Mouse (Mus musculus): ENCODE measurements around the gene Serpinf2. TPM values are rescaled to one million over a fixed set of nuclear protein-coding genes. Genes with fewer than 3 reads are reported as not detected.

Serpinf2 gene
- polyA plus RNA-seq, 1 experiment from 2014 or later = not detected

DNA sequence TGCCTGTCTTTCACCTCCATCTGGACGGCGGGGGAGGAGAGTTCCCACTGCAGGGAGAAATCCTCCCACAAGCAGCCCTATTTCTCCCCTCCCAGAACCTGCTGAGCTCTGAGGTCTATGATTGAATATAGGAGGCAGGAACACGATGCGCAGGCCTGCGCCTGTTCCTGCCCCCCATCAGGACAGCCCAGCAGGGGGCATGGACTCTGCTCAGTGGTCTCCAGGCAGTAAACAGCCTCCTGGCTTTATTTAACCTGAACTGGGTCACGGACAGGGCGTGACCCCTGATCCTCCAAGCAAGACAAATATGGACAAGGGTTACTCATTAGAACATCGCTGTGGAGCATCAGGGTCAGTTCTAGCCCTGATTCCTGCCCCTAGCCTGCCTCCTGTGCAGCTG is 4.3 kb upstream of the Serpinf2 start:
- no peak overlapping the region for H3K27ac ChIP-seq (ENCODE audit: low read depth, low read length)
- no peak overlapping the region; the same call in 1 of the 2 replicates for H3K9ac ChIP-seq (ENCODE audit: low read length)
- 46% methylated on average over 8 of the region's 8 CpGs for WGBS
- no peaks in the 10 kb centered on the region for H3K36me3 ChIP-seq (ENCODE audit: control insufficient read depth, insufficient read depth, low read length)
- H3K4me3 ChIP-seq (ENCODE audit: low read depth, low read length) = no peak overlapping the region
- H3K4me2 ChIP-seq = no peak overlapping the region
- no peaks in the 10 kb centered on the region for H3K27me3 ChIP-seq (ENCODE audit: control insufficient read depth, insufficient read depth, low read length)
- no peaks in the 10 kb centered on the region for H3K9me3 ChIP-seq (ENCODE audit: control insufficient read depth, low read length)
- ATAC-seq (ENCODE audit: low FRiP score) = no peak
- no peaks in the 10 kb centered on the region for H3K4me1 ChIP-seq (ENCODE audit: control insufficient read depth, insufficient read depth, low read length)
- no peak for DNase-seq (ENCODE audit: low spot score, missing footprints)

DNA sequence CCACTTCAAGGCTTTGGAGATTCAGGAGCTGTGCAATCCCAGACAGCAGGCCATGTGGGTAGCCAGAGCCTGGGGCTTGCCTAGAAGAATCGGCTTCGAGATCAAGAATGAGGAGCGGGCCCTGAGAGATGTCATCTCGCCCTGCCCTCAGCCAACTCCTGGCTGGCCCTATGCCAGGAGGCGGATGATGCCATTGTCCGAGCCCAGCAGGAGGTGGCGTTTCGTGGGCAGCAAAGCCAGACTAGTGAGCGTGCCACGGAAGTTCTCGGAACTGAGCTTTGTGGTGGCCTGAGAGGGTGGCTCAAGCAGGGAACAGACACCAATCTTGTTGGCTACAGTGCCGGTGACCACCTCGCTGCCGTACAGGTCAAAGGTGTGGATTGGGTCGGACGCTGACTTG is 2.2 kb upstream of the Serpinf2 start:
- Histone ChIP-seq H3K4me1 (ENCODE audit: control insufficient read depth, insufficient read depth, low read length) (no peaks in the 10 kb centered on the region), H3K27ac (ENCODE audit: low read depth, low read length) (no peak overlapping the region), H3K4me2 (no peak overlapping the region), H3K36me3 (ENCODE audit: control insufficient read depth, insufficient read depth, low read length) (no peaks in the 10 kb centered on the region), H3K9ac (ENCODE audit: low read length) (no peak overlapping the region), H3K27me3 (ENCODE audit: control insufficient read depth, insufficient read depth, low read length) (no peaks in the 10 kb centered on the region), H3K4me3 (ENCODE audit: low read depth, low read length) (no peak overlapping the region), H3K9me3 (ENCODE audit: control insufficient read depth, low read length) (no peaks in the 10 kb centered on the region)
- DNase-seq (ENCODE audit: low spot score, missing footprints) (peak; percentile 65), ATAC-seq (ENCODE audit: low FRiP score) (no peak)
- 86% methylated on average over 16 of the region's 16 CpGs for WGBS

DNA sequence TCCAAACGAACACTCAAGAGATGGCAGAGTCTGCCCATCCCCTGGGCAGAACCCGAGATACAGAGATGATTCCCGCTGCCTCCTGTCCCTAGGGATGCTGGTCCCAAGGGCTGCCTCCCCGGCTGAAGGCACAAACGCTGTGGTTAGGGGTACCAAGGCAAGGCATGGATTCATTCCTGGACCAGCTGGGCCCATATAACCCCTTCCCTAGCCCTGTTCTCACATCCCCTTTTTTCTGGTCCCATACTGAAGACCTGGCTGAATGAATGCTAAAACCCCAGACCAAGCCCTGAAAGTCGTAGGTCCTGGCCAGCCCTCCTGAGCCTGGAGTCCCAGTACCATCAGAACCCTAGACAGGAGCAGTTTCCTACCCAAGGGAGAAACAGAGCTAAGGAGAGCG is 1.6 kb upstream of the Serpinf2 start:
- no peak overlapping the region for H3K27ac ChIP-seq (ENCODE audit: low read depth, low read length)
- ATAC-seq (ENCODE audit: low FRiP score) (no peak), DNase-seq (ENCODE audit: low spot score, missing footprints) (peak; percentile 17)
- no peaks in the 10 kb centered on the region for H3K36me3 ChIP-seq (ENCODE audit: control insufficient read depth, insufficient read depth, low read length)
- H3K4me3 ChIP-seq (ENCODE audit: low read depth, low read length) = no peak overlapping the region
- H3K4me1 ChIP-seq (ENCODE audit: control insufficient read depth, insufficient read depth, low read length) = no peaks in the 10 kb centered on the region
- WGBS = 90% methylated on average over 7 of the region's 7 CpGs
- no peaks in the 10 kb centered on the region for H3K9me3 ChIP-seq (ENCODE audit: control insufficient read depth, low read length)
- no peak overlapping the region for H3K4me2 ChIP-seq
- no peaks in the 10 kb centered on the region for H3K27me3 ChIP-seq (ENCODE audit: control insufficient read depth, insufficient read depth, low read length)
- H3K9ac ChIP-seq (ENCODE audit: low read length) = no peak overlapping the region

DNA sequence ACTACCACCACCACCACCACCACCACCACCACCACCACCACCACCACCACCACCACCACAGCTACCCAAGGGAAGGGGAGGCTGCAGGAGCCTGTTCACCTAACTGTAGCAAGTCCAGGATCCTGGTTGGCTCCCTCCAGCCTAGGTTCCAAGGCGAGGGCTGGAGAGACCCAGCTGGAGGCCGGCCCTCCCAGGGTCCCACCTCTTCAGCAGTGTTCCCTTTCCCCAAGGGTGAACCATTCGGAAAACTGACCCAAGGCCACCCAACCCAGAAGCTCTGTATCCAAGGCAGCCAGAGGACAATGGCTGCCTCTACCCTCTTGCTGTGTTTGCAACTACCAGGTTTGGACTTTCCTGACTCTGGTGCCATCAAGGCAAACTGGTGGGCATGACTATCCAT is 560 bp upstream of the Serpinf2 start:
- Histone ChIP-seq H3K9me3 (ENCODE audit: control insufficient read depth, low read length) (no peaks in the 10 kb centered on the region), H3K36me3 (ENCODE audit: control insufficient read depth, insufficient read depth, low read length) (no peaks in the 10 kb centered on the region), H3K27me3 (ENCODE audit: control insufficient read depth, insufficient read depth, low read length) (no peaks in the 10 kb centered on the region), H3K4me2 (no peak overlapping the region), H3K4me1 (ENCODE audit: control insufficient read depth, insufficient read depth, low read length) (no peaks in the 10 kb centered on the region), H3K9ac (ENCODE audit: low read length) (no peak overlapping the region), H3K27ac (ENCODE audit: low read depth, low read length) (no peak overlapping the region), H3K4me3 (ENCODE audit: low read depth, low read length) (no peak overlapping the region)
- ATAC-seq (ENCODE audit: low FRiP score) = no peak
- DNase-seq (ENCODE audit: low spot score, missing footprints) = no peak
- 95% methylated on average over 3 of the region's 3 CpGs for WGBS

DNA sequence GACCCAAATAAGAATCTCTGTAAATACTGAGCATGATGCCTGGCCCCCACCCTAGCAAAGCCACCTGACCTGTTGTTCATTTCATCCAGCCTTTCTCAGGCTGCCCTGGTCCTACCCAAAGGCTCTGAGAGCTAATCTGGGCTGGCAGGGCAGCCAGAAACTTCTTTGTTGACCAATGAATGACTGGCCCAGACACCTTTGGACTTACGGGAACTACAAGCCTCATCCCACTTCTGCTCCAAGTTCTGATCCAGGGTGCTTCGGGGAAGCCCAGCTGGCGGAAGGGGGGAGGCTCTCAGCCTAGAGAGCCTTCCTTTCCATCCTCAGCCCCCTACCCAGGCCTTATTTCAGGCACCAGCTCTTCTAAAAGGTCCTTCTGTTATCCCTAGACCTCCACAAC is 587 bp downstream of the Serpinf2 start:
- Histone ChIP-seq H3K27me3 (ENCODE audit: control insufficient read depth, insufficient read depth, low read length) (no peaks in the 10 kb centered on the region), H3K4me1 (ENCODE audit: control insufficient read depth, insufficient read depth, low read length) (no peaks in the 10 kb centered on the region), H3K4me2 (no peak overlapping the region), H3K9me3 (ENCODE audit: control insufficient read depth, low read length) (no peaks in the 10 kb centered on the region), H3K4me3 (ENCODE audit: low read depth, low read length) (no peak overlapping the region), H3K9ac (ENCODE audit: low read length) (no peak overlapping the region), H3K27ac (ENCODE audit: low read depth, low read length) (no peak overlapping the region), H3K36me3 (ENCODE audit: control insufficient read depth, insufficient read depth, low read length) (no peaks in the 10 kb centered on the region)
- WGBS = 88% methylated on average over 3 of the region's 3 CpGs
- DNase-seq (ENCODE audit: low spot score, missing footprints) = peak; percentile 35
- no peak for ATAC-seq (ENCODE audit: low FRiP score)

DNA sequence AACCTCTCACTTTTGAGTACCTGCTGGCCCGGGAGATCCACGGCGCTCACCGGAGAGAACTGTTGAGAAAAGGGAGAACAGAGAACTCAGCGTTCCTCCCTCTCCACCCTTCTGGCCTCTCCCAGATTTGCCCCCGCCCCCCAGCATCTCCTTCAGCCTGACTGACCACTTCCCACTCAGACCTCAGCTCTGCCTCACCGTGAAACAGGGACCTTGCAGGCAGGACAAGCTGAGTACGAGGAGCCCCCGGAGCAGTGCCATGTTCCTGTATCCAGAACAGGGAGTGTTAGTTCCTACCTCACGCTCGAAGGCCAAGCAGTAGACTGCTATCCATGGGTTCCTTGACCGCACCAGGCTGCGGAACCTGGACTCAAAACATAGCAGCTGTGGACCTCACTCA is 1.2 kb downstream of the Serpinf2 start:
- Histone ChIP-seq H3K27me3 (ENCODE audit: control insufficient read depth, insufficient read depth, low read length) (no peaks in the 10 kb centered on the region), H3K4me3 (ENCODE audit: low read depth, low read length) (no peak overlapping the region), H3K9ac (ENCODE audit: low read length) (no peak overlapping the region), H3K27ac (ENCODE audit: low read depth, low read length) (no peak overlapping the region), H3K4me2 (no peak overlapping the region), H3K9me3 (ENCODE audit: control insufficient read depth, low read length) (no peaks in the 10 kb centered on the region), H3K36me3 (ENCODE audit: control insufficient read depth, insufficient read depth, low read length) (no peaks in the 10 kb centered on the region), H3K4me1 (ENCODE audit: control insufficient read depth, insufficient read depth, low read length) (no peaks in the 10 kb centered on the region)
- 81% methylated on average over 12 of the region's 13 CpGs for WGBS
- no peak for ATAC-seq (ENCODE audit: low FRiP score)
- DNase-seq (ENCODE audit: low spot score, missing footprints) = peak; percentile 35

DNA sequence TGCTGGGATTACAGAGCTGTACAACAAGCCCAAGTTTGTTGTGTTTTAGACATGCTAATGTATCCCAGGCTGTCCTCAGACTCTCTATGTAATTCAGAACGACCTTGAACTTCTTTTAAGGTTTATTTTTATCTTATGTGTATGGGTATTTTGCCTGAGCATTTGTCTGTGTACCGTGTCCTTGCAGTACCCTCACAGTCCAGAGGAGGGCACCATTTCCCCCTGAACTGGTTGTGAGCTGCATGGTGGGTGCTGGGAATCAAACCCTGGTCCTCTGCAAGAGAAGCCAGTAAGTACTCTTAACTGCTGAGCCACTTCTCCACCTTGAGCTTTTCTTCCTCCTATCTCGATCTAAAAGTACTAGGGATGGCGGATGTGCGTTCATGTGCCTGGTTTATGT is 5.3 kb downstream of the Serpinf2 start:
- Histone ChIP-seq H3K27me3 (ENCODE audit: control insufficient read depth, insufficient read depth, low read length) (no peaks in the 10 kb centered on the region), H3K9me3 (ENCODE audit: control insufficient read depth, low read length) (no peaks in the 10 kb centered on the region), H3K36me3 (ENCODE audit: control insufficient read depth, insufficient read depth, low read length) (no peaks in the 10 kb centered on the region), H3K9ac (ENCODE audit: low read length) (no peak overlapping the region), H3K4me2 (no peak overlapping the region), H3K4me3 (ENCODE audit: low read depth, low read length) (no peak overlapping the region), H3K4me1 (ENCODE audit: control insufficient read depth, insufficient read depth, low read length) (no peaks in the 10 kb centered on the region), H3K27ac (ENCODE audit: low read depth, low read length) (no peak overlapping the region)
- WGBS = 87% methylated on average over 5 of the region's 5 CpGs
- DNase-seq (ENCODE audit: low spot score, missing footprints) (no peak), ATAC-seq (ENCODE audit: low FRiP score) (no peak)

DNA sequence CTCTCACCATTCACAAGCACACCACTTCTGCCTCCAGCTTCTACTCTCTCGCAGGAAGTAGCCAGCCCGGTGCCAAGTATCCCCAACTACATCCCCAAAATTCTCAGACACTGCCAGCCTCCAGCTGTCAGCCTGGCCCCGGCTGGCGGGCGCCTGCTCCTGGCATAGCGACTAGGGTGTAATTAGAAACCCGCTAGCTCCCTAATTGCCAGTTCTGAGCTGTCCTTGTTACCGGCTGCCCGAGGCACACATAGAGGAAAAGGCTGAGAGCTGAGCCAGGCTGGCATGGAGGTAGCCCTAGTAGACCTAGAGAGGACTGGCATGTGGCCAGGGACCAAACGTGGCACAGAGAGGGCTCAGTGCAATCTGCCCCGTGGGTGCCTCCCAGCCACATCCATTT is 8.1 kb downstream of the Serpinf2 start:
- Histone ChIP-seq H3K4me3 (ENCODE audit: low read depth, low read length) (no peak overlapping the region), H3K4me1 (ENCODE audit: control insufficient read depth, insufficient read depth, low read length) (no peaks in the 10 kb centered on the region), H3K4me2 (no peak overlapping the region), H3K27me3 (ENCODE audit: control insufficient read depth, insufficient read depth, low read length) (no peaks in the 10 kb centered on the region), H3K9me3 (ENCODE audit: control insufficient read depth, low read length) (no peaks in the 10 kb centered on the region), H3K36me3 (ENCODE audit: control insufficient read depth, insufficient read depth, low read length) (no peaks in the 10 kb centered on the region), H3K9ac (ENCODE audit: low read length) (no peak overlapping the region), H3K27ac (ENCODE audit: low read depth, low read length) (no peak overlapping the region)
- DNase-seq (ENCODE audit: low spot score, missing footprints) (peak; percentile 8), ATAC-seq (ENCODE audit: low FRiP score) (no peak)
- 90% methylated on average over 11 of the region's 11 CpGs for WGBS

DNA sequence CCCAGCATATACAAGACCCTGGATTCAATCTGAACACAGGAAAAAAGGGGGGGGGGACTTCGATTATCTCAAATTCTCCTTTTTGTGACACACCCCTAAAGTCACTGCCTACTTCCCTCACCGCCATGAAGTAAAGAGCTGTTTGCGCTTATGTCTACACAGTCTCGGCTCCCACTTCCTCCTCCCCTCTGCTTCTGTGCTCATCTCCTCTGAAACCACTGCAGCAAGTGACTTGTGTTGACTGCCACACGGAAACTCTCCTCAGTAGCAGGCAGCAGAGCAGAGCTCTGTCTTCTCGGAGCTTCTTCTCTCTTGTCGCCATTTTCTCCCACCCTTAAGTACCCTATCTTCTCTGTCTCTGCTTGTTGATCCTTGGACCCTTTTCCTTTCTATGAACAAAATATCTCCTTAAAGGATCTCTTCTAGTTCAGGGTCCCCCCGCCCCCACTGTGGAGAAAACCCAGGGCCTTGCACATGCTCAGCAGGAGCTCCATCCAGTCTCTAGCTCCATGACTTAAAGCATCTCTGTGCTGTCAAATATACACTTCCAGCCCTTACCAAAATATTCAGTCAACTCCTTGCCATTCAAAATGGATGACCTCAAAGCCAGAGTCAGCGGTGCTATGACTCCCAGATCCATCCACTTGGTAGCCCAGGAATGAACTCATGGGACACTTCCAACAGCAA is 10.2 kb downstream of the Serpinf2 start:
- WGBS = 88% methylated on average over 9 of the region's 9 CpGs
- H3K27me3 ChIP-seq (ENCODE audit: control insufficient read depth, insufficient read depth, low read length) = no peaks in the 10 kb centered on the region
- H3K4me1 ChIP-seq (ENCODE audit: control insufficient read depth, insufficient read depth, low read length) = no peaks in the 10 kb centered on the region
- ATAC-seq (ENCODE audit: low FRiP score) = no peak
- H3K36me3 ChIP-seq (ENCODE audit: control insufficient read depth, insufficient read depth, low read length) = no peaks in the 10 kb centered on the region
- DNase-seq (ENCODE audit: low spot score, missing footprints) = peak; percentile 17
- H3K9me3 ChIP-seq (ENCODE audit: control insufficient read depth, low read length) = no peaks in the 10 kb centered on the region
- H3K4me3 ChIP-seq (ENCODE audit: low read depth, low read length) = no peak overlapping the region
- H3K9ac ChIP-seq (ENCODE audit: low read length) = no peak overlapping the region
- no peak overlapping the region for H3K4me2 ChIP-seq
- H3K27ac ChIP-seq (ENCODE audit: low read depth, low read length) = no peak overlapping the region
